Mouse (Mus musculus): Measurements from ENCODE around the gene Ppp1r3d. TPM values are rescaled to one million over a fixed set of nuclear protein-coding genes. Genes with fewer than 3 reads are reported as not detected.

Gene Ppp1r3d
- polyA plus RNA-seq (2012; rRNA removed) = 1.1 TPM in 2 replicates

- Histone ChIP-seq H3K27ac (ENCODE audit: insufficient read depth, low read depth, low read length) (no peak within 1 kb of the TSS), H3K27me3 (ENCODE audit: control insufficient read depth, insufficient read depth, low read length) (0 out of 2 replicates have a peak, but pooled peaks cover 7% of the 10 kb centered on the region), H3K4me1 (ENCODE audit: control insufficient read depth, insufficient read depth, insufficient read length, low read length) (peaks cover 9% of the 10 kb centered on the region), H3K4me3 (ENCODE audit: low read depth, low read length) (peak within 1 kb of the TSS; percentile 78), H3K36me3 (ENCODE audit: control insufficient read depth, insufficient read depth, low read length) (no peaks in the 10 kb centered on the region)
- under 1% methylated on average over 73 of the region's 74 CpGs for WGBS
- TF ChIP-seq CTCF (IDR thresholded peaks at IDR 0.05; ENCODE audit: extremely low read depth, insufficient read length, insufficient replicate concordance, low read depth, low read length) = no peak
- TF ChIP-seq POLR2A (IDR thresholded peaks at IDR 0.05; ENCODE audit: low read depth, low read length) = no peak
Observed at GRCm38 (mm10) chr2:178414261-178415149, at the start of gene Ppp1r3d, which contains the start of gene Fam217b. Gene Ppp1r3d, minus strand, starts transcription at chr2:178414472. Gene Fam217b, plus strand, starts transcription at chr2:178414524.

GRCm38 (mm10) chr2:178460353-178460752 is 46.1 kb upstream of the Ppp1r3d start:
- 56% methylated on average over 5 of the region's 5 CpGs for WGBS
- TF ChIP-seq POLR2A (IDR thresholded peaks at IDR 0.05; ENCODE audit: low read depth, low read length) = no peak
- Histone ChIP-seq H3K4me3 (ENCODE audit: low read depth, low read length) (no peak overlapping the region), H3K27ac (ENCODE audit: insufficient read depth, low read depth, low read length) (no peak overlapping the region), H3K36me3 (ENCODE audit: control insufficient read depth, insufficient read depth, low read length) (no peaks in the 10 kb centered on the region), H3K27me3 (ENCODE audit: control insufficient read depth, insufficient read depth, low read length) (no peaks in the 10 kb centered on the region), H3K4me1 (ENCODE audit: control insufficient read depth, insufficient read depth, insufficient read length, low read length) (peaks cover 7% of the 10 kb centered on the region; the same call in 1 of the 2 replicates)

GRCm38 (mm10) chr2:178457414-178457813 is 43.1 kb upstream of the Ppp1r3d start:
- Histone ChIP-seq H3K27me3 (ENCODE audit: control insufficient read depth, insufficient read depth, low read length) (no peaks in the 10 kb centered on the region), H3K4me1 (ENCODE audit: control insufficient read depth, insufficient read depth, insufficient read length, low read length) (peaks cover 7% of the 10 kb centered on the region; the same call in 1 of the 2 replicates), H3K27ac (ENCODE audit: insufficient read depth, low read depth, low read length) (no peak overlapping the region), H3K36me3 (ENCODE audit: control insufficient read depth, insufficient read depth, low read length) (no peaks in the 10 kb centered on the region), H3K4me3 (ENCODE audit: low read depth, low read length) (no peak overlapping the region)
- WGBS = 42% methylated on average over 6 of the region's 6 CpGs
- TF ChIP-seq POLR2A (IDR thresholded peaks at IDR 0.05; ENCODE audit: low read depth, low read length) (no peak), CTCF (IDR thresholded peaks at IDR 0.05; ENCODE audit: extremely low read depth, insufficient read length, insufficient replicate concordance, low read depth, low read length) (no peak)

GRCm38 (mm10) chr2:178454664-178455516 is 40.6 kb upstream of the Ppp1r3d start:
- WGBS = 60% methylated on average over 17 of the region's 17 CpGs
- Histone ChIP-seq H3K27me3 (ENCODE audit: control insufficient read depth, insufficient read depth, low read length) (no peaks in the 10 kb centered on the region), H3K36me3 (ENCODE audit: control insufficient read depth, insufficient read depth, low read length) (no peaks in the 10 kb centered on the region), H3K27ac (ENCODE audit: insufficient read depth, low read depth, low read length) (no peak overlapping the region), H3K4me3 (ENCODE audit: low read depth, low read length) (no peak overlapping the region), H3K4me1 (ENCODE audit: control insufficient read depth, insufficient read depth, insufficient read length, low read length) (peaks cover 7% of the 10 kb centered on the region; the same call in 1 of the 2 replicates)
- TF ChIP-seq POLR2A (IDR thresholded peaks at IDR 0.05; ENCODE audit: low read depth, low read length) = no peak
- no peak for TF ChIP-seq CTCF (IDR thresholded peaks at IDR 0.05; ENCODE audit: extremely low read depth, insufficient read length, insufficient replicate concordance, low read depth, low read length)

- no peak for TF ChIP-seq POLR2A (IDR thresholded peaks at IDR 0.05; ENCODE audit: low read depth, low read length)
- 85% methylated on average over 10 of the region's 10 CpGs for WGBS
- no peaks in the 10 kb centered on the region for H3K27me3 ChIP-seq (ENCODE audit: control insufficient read depth, insufficient read depth, low read length)
- H3K36me3 ChIP-seq (ENCODE audit: control insufficient read depth, insufficient read depth, low read length) = no peaks in the 10 kb centered on the region
- no peaks in the 10 kb centered on the region for H3K4me1 ChIP-seq (ENCODE audit: control insufficient read depth, insufficient read depth, insufficient read length, low read length)
- H3K27ac ChIP-seq (ENCODE audit: insufficient read depth, low read depth, low read length) = no peak overlapping the region
- no peak overlapping the region for H3K4me3 ChIP-seq (ENCODE audit: low read depth, low read length)
Observed at GRCm38 (mm10) chr2:178450961-178451360, 36.7 kb upstream of the Ppp1r3d start.

GRCm38 (mm10) chr2:178450236-178450635 is 36.0 kb upstream of the Ppp1r3d start:
- WGBS = 50% methylated on average over 2 of the region's 2 CpGs
- TF ChIP-seq CTCF (IDR thresholded peaks at IDR 0.05; ENCODE audit: extremely low read depth, insufficient read length, insufficient replicate concordance, low read depth, low read length) = no peak
- TF ChIP-seq POLR2A (IDR thresholded peaks at IDR 0.05; ENCODE audit: low read depth, low read length) = no peak
- H3K27me3 ChIP-seq (ENCODE audit: control insufficient read depth, insufficient read depth, low read length) = no peaks in the 10 kb centered on the region
- H3K27ac ChIP-seq (ENCODE audit: insufficient read depth, low read depth, low read length) = no peak overlapping the region
- no peak overlapping the region for H3K4me3 ChIP-seq (ENCODE audit: low read depth, low read length)
- no peaks in the 10 kb centered on the region for H3K36me3 ChIP-seq (ENCODE audit: control insufficient read depth, insufficient read depth, low read length)
- H3K4me1 ChIP-seq (ENCODE audit: control insufficient read depth, insufficient read depth, insufficient read length, low read length) = no peaks in the 10 kb centered on the region

- Histone ChIP-seq H3K4me1 (ENCODE audit: control insufficient read depth, insufficient read depth, insufficient read length, low read length) (no peaks in the 10 kb centered on the region), H3K36me3 (ENCODE audit: control insufficient read depth, insufficient read depth, low read length) (no peaks in the 10 kb centered on the region), H3K4me3 (ENCODE audit: low read depth, low read length) (no peak overlapping the region), H3K27ac (ENCODE audit: insufficient read depth, low read depth, low read length) (no peak overlapping the region), H3K27me3 (ENCODE audit: control insufficient read depth, insufficient read depth, low read length) (no peaks in the 10 kb centered on the region)
- 81% methylated on average over 4 of the region's 4 CpGs for WGBS
- TF ChIP-seq POLR2A (IDR thresholded peaks at IDR 0.05; ENCODE audit: low read depth, low read length) = no peak
- TF ChIP-seq CTCF (IDR thresholded peaks at IDR 0.05; ENCODE audit: extremely low read depth, insufficient read length, insufficient replicate concordance, low read depth, low read length) = no peak
Observed at GRCm38 (mm10) chr2:178449386-178449785, 35.1 kb upstream of the Ppp1r3d start.
